Mouse (Mus musculus) stomach, embryonic 14.5 days (tissue): ENCODE measurements around the gene Gbf1. TPM values are rescaled to one million over a fixed set of nuclear protein-coding genes. Genes with fewer than 3 reads are reported as not detected.

Source experiments
- ATAC-seq: fragments of 200-750 bp; cut with Nextera tagmentation; 2 replicates; pipeline ENCODE4 v1.8.0; 2017; ENCODE audit warnings: low read depth, moderate TSS enrichment; ENCODE audit not compliant: insufficient number of reproducible peaks, insufficient read depth, low FRiP score
- H3K27ac ChIP-seq: fragments of 300-500 bp; sonication (generic); 2 replicates; pipeline ENCODE4 v1.5.1; 2014; ENCODE audit warnings: mild to moderate bottlenecking, low read length, moderate library complexity, mixed read lengths
- H3K27me3 ChIP-seq: fragments of 300-500 bp; sonication (generic); 2 replicates; pipeline ENCODE4 v1.6.1; 2014; ENCODE audit warnings: low read length, control low read depth, mixed read lengths; ENCODE audit not compliant: control insufficient read depth, insufficient read depth
- H3K36me3 ChIP-seq: fragments of 300-500 bp; sonication (generic); 2 replicates; pipeline ENCODE4 v1.6.1; 2014; ENCODE audit warnings: mild to moderate bottlenecking, control low read depth, low read length, moderate library complexity, mixed read lengths; ENCODE audit not compliant: control insufficient read depth, insufficient read depth
- H3K4me1 ChIP-seq: fragments of 300-500 bp; sonication (generic); 2 replicates; pipeline ENCODE4 v1.6.1; 2014; ENCODE audit warnings: low read length, control low read depth, mixed read lengths; ENCODE audit not compliant: control insufficient read depth, insufficient read depth
- H3K4me2 ChIP-seq: fragments of 300-500 bp; sonication (generic); replicated peaks from 2 replicates; pipeline ENCODE4 v1.6.1; 2014; ENCODE audit warnings: low read depth, low read length, control low read depth
- H3K4me3 ChIP-seq: fragments of 300-500 bp; sonication (generic); 2 replicates; pipeline ENCODE4 v1.5.1; 2014; ENCODE audit warnings: low read depth, low read length, control low read depth
- H3K9ac ChIP-seq: fragments of 300-500 bp; sonication (generic); replicated peaks from 2 replicates; pipeline ENCODE4 v1.6.1; 2014; ENCODE audit warnings: low read depth, mild to moderate bottlenecking, control low read depth, low read length, moderate library complexity, mixed read lengths
- H3K9me3 ChIP-seq: fragments of 300-500 bp; sonication (generic); 2 replicates; pipeline ENCODE4 v1.6.1; 2016; ENCODE audit warnings: low read depth, low read length, control low read depth; ENCODE audit not compliant: control insufficient read depth
- WGBS: fragments of 180-500 bp; shearing (Covaris S2); extraction: QIAGEN DNeasy Blood & Tissue Kit; methylation state at CpG from one replicate; pipeline ENCODE4 v1.1.7; 2014; 5-methylcytosine and 5-hydroxymethylcytosine counted together
- polyA plus RNA-seq: library from polyadenylated mRNA; unstranded; fragments of >200 nt; fragmentation: Nextera tagmentation; extraction: Ambion mirVana; gene quantifications from 2 replicates; pipeline ENCODE4 v1.2.1, GENCODE M21; 2014

The Gbf1 gene
- polyA plus RNA-seq, 1 experiment from 2014 or later, result 63.7 TPM

GRCm38 (mm10) chr19:46313591-46313990 is 161.3 kb downstream of the Gbf1 start:
- H3K4me1 ChIP-seq, result peaks cover 42% of the 10 kb centered on the region
- no peaks in the 10 kb centered on the region for H3K9me3 ChIP-seq
- H3K4me3 ChIP-seq, result no peak overlapping the region
- no peak overlapping the region for H3K9ac ChIP-seq
- H3K27me3 ChIP-seq, result 0 out of 2 replicates have a peak, but pooled peaks cover 4% of the 10 kb centered on the region
- H3K36me3 ChIP-seq, result peaks cover 24% of the 10 kb centered on the region
- 70% methylated on average over 6 of the region's 6 CpGs for WGBS
- H3K4me2 ChIP-seq, result no peak overlapping the region
- ATAC-seq, result no peak
- no peak overlapping the region for H3K27ac ChIP-seq

GRCm38 (mm10) chr19:46314151-46314601 is 161.9 kb downstream of the Gbf1 start:
- H3K4me3 ChIP-seq, result no peak overlapping the region
- no peak overlapping the region for H3K9ac ChIP-seq
- 0 out of 2 replicates have a peak, but pooled peaks cover 4% of the 10 kb centered on the region for H3K27me3 ChIP-seq
- H3K36me3 ChIP-seq, result peaks cover 24% of the 10 kb centered on the region
- H3K9me3 ChIP-seq, result no peaks in the 10 kb centered on the region
- no peak for ATAC-seq
- H3K27ac ChIP-seq, result peak overlapping the region; percentile 93; the same call in 1 of the 2 replicates
- peak overlapping the region; percentile 33; the same call in 1 of the 2 replicates for H3K4me2 ChIP-seq
- WGBS, result 17% methylated on average over 18 of the region's 18 CpGs
- peaks cover 41% of the 10 kb centered on the region for H3K4me1 ChIP-seq

- Histone ChIP-seq H3K4me3 (peak overlapping the region; percentile 60; the same call in 1 of the 2 replicates), H3K9ac (no peak overlapping the region)
Observed at GRCm38 (mm10) chr19:46314872-46315742, 162.8 kb downstream of the Gbf1 start.

GRCm38 (mm10) chr19:46315752-46316610 is 163.7 kb downstream of the Gbf1 start:
- peaks cover 11% of the 10 kb centered on the region for H3K36me3 ChIP-seq
- H3K9me3 ChIP-seq, result no peaks in the 10 kb centered on the region
- peak; percentile 72; the same call in 1 of the 2 replicates for ATAC-seq
- H3K4me3 ChIP-seq, result peak overlapping the region; percentile 60
- H3K4me2 ChIP-seq, result peak overlapping the region; percentile 70
- peaks cover 44% of the 10 kb centered on the region for H3K4me1 ChIP-seq
- H3K9ac ChIP-seq, result peak overlapping the region; percentile 68
- H3K27ac ChIP-seq, result peak overlapping the region; percentile 93
- 0 out of 2 replicates have a peak, but pooled peaks cover 4% of the 10 kb centered on the region for H3K27me3 ChIP-seq
- 24% methylated on average over 12 of the region's 12 CpGs for WGBS

More at GRCm38 (mm10) chr19:46314872-46315742, 162.8 kb downstream of the Gbf1 start:
- WGBS, result 25% methylated on average over 14 of the region's 14 CpGs
- peak overlapping the region; percentile 33 for H3K4me2 ChIP-seq
- H3K27me3 ChIP-seq, result 0 out of 2 replicates have a peak, but pooled peaks cover 4% of the 10 kb centered on the region
- H3K36me3 ChIP-seq, result peaks cover 18% of the 10 kb centered on the region
- H3K9me3 ChIP-seq, result no peaks in the 10 kb centered on the region
- H3K4me1 ChIP-seq, result peaks cover 44% of the 10 kb centered on the region
- no peak for ATAC-seq
- peak overlapping the region; percentile 93 for H3K27ac ChIP-seq

- peak overlapping the region; percentile 68 for H3K9ac ChIP-seq
- no peaks in the 10 kb centered on the region for H3K9me3 ChIP-seq
- H3K4me3 ChIP-seq, result peak overlapping the region; percentile 60
- peaks cover 49% of the 10 kb centered on the region for H3K4me1 ChIP-seq
- 0 out of 2 replicates have a peak, but pooled peaks cover 4% of the 10 kb centered on the region for H3K27me3 ChIP-seq
- 26% methylated on average over 15 of the region's 15 CpGs for WGBS
- H3K27ac ChIP-seq, result peak overlapping the region; percentile 93
- ATAC-seq, result no peak
- peaks cover 1% of the 10 kb centered on the region; the same call in 1 of the 2 replicates for H3K36me3 ChIP-seq
- H3K4me2 ChIP-seq, result peak overlapping the region; percentile 70
Observed at GRCm38 (mm10) chr19:46316846-46317545, 164.7 kb downstream of the Gbf1 start.

GRCm38 (mm10) chr19:46317546-46317885 is 165.2 kb downstream of the Gbf1 start:
- Histone ChIP-seq H3K36me3 (no peaks in the 10 kb centered on the region; the same call in 1 of the 2 replicates), H3K9me3 (no peaks in the 10 kb centered on the region), H3K9ac (peak overlapping the region; percentile 68), H3K27me3 (0 out of 2 replicates have a peak, but pooled peaks cover 4% of the 10 kb centered on the region), H3K4me1 (peaks cover 51% of the 10 kb centered on the region), H3K4me2 (peak overlapping the region; percentile 70), H3K27ac (peak overlapping the region; percentile 93), H3K4me3 (peak overlapping the region; percentile 60)
- WGBS, result under 1% methylated on average over 47 of the region's 48 CpGs
- 0 out of 2 replicates have a peak, but pooled peaks have one; percentile 0 for ATAC-seq

GRCm38 (mm10) chr19:46318031-46318471 is 165.7 kb downstream of the Gbf1 start:
- H3K36me3 ChIP-seq, result no peaks in the 10 kb centered on the region; the same call in 1 of the 2 replicates
- WGBS, result 2% methylated on average over 36 of the region's 42 CpGs
- 0 out of 2 replicates have a peak, but pooled peaks cover 4% of the 10 kb centered on the region for H3K27me3 ChIP-seq
- H3K4me3 ChIP-seq, result peak overlapping the region; percentile 60
- H3K9me3 ChIP-seq, result no peaks in the 10 kb centered on the region
- peak; percentile 6; the same call in 1 of the 2 replicates for ATAC-seq
- peaks cover 51% of the 10 kb centered on the region for H3K4me1 ChIP-seq
- peak overlapping the region; percentile 93; the same call in 1 of the 2 replicates for H3K27ac ChIP-seq
- peak overlapping the region; percentile 70 for H3K4me2 ChIP-seq
- peak overlapping the region; percentile 68 for H3K9ac ChIP-seq
